Mouse (Mus musculus) embryonic fibroblast, embryonic 13.5 days (primary cell): ENCODE results near the gene E130114P18Rik.

ENCODE experiments used
- CTCF ChIP-seq: IDR thresholded peaks from 2 replicates; pipeline ENCODE4 v1.5.1; 2011; ENCODE audit warnings: mild to moderate bottlenecking, control low read depth, low read length, moderate library complexity, borderline replicate concordance; ENCODE audit not compliant: insufficient read depth
- POLR2A ChIP-seq: IDR thresholded peaks from 2 replicates; pipeline ENCODE4 v1.6.1; 2011; ENCODE audit warnings: low read depth, mild to moderate bottlenecking, control low read depth, low read length, moderate library complexity

DNA sequence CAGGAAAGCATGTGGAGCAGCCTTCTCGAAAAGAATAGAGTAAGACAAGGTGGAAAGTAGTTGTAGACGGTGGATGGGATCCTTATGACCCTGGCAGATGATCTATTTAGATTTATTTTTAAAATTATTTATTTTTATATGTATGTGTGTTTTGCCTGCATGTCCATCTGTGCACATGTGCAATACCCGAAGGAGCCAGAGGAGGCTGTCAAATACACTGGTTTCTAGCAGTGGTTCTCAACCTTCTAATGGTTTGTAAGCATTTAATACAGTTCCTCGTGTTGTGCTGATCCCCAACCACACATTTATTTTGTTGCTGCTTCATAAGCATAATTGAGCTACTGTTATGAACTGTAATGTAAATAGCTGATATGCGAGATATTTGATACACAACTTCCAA lies 154.7 kb downstream of the E130114P18Rik start:
- TF ChIP-seq CTCF (no peak), POLR2A (no peak)
